In genomic region chr15:25230213-25230612, GRCm38 (mm10) we compare ENCODE assay signal across 18 mouse cellular contexts.
A peak's percentile ranks its signal among the peaks of the same experiment; 100 is the strongest.
DNase-seq lines count a peak whose midpoint lies in the region; ATAC-seq and TF ChIP-seq lines count a peak whose summit lies in the region.
"Had no signal": no experiment of that assay in that cellular context is flagged by ENCODE, and none has a peak within 500 bp of the region (broad histone marks: within the 10 kb centered on the region; RNA-seq: fewer than 3 reads in every experiment).

No protein-coding gene starts in this region.

- no peak for TF ChIP-seq CTCF in hindbrain, postnatal 0 days (IDR thresholded peaks at IDR 0.05; ENCODE audit: low read depth)
- no peak for TF ChIP-seq CTCF in heart, adult 2 months (IDR thresholded peaks at IDR 0.05)

- H3K4me3 ChIP-seq in hindbrain, postnatal 0 days (ENCODE audit: low read length) = no peak overlapping the region
- H3K4me3 ChIP-seq in heart, adult 2 months = no peak overlapping the region
- H3K4me3 ChIP-seq: erythroblast, embryonic 14.5 days; intestine, embryonic 15.5 days; megakaryocyte, embryonic 14.5 days had no signal

- H3K9me3 ChIP-seq in hindbrain, postnatal 0 days (ENCODE audit: low read length) = no peaks in the 10 kb centered on the region
- H3K9me3 ChIP-seq: intestine, embryonic 15.5 days; megakaryocyte, embryonic 14.5 days had no signal

- 39% methylated on average over 4 of the region's 4 CpGs for WGBS in hindbrain, postnatal 0 days
- 88% methylated on average over 4 of the region's 4 CpGs for WGBS in heart, adult 2 months

- H3K4me1 ChIP-seq in hindbrain, postnatal 0 days (ENCODE audit: insufficient read depth, low read length) = peaks cover 4% of the 10 kb centered on the region; the same call in 1 of the 2 replicates
- H3K4me1 ChIP-seq in heart, adult 2 months (ENCODE audit: control insufficient read depth, insufficient read depth, low read length) = no peaks in the 10 kb centered on the region
- H3K4me1 ChIP-seq: intestine, embryonic 15.5 days had no signal

- H3K79me2 ChIP-seq in heart, adult 2 months (replicated peaks; ENCODE audit: control insufficient read depth, insufficient read depth, low read length) = no peaks in the 10 kb centered on the region

- TF ChIP-seq EP300 in heart, adult 2 months (IDR thresholded peaks at IDR 0.05; ENCODE audit: insufficient read depth, low read depth, low read length) = no peak

- TF ChIP-seq POLR2A in heart, adult 2 months (IDR thresholded peaks at IDR 0.05; ENCODE audit: insufficient read depth, low read depth, low read length) = no peak

- H3K36me3 ChIP-seq in hindbrain, postnatal 0 days (ENCODE audit: insufficient read depth, low read length) = no peaks in the 10 kb centered on the region
- H3K36me3 ChIP-seq in heart, adult 2 months (ENCODE audit: control insufficient read depth, insufficient read depth, low read length) = no peaks in the 10 kb centered on the region
- H3K36me3 ChIP-seq: intestine, embryonic 15.5 days had no signal

- intact Hi-C loops in heart, adult 2 months (cut with DNase I) = no loop called here

- peak; percentile 58 for ATAC-seq in hindbrain, postnatal 0 days
- ATAC-seq: intestine, embryonic 15.5 days; lung, postnatal 0 days had no signal

- peak overlapping the region; percentile 25; the same call in 1 of the 2 replicates for H3K4me2 ChIP-seq in hindbrain, postnatal 0 days (ENCODE audit: low read depth, low read length)
- H3K4me2 ChIP-seq: intestine, embryonic 15.5 days had no signal

- no peaks in the 10 kb centered on the region for H3K27me3 ChIP-seq in hindbrain, postnatal 0 days (ENCODE audit: insufficient read depth, low read length)
- H3K27me3 ChIP-seq in heart, adult 2 months (ENCODE audit: control insufficient read depth, insufficient read depth, low read length) = no peaks in the 10 kb centered on the region
- H3K27me3 ChIP-seq: intestine, embryonic 15.5 days; megakaryocyte, embryonic 14.5 days had no signal

- H3K9ac ChIP-seq in hindbrain, postnatal 0 days (replicated peaks; ENCODE audit: low read length) = no peak overlapping the region
- no peak overlapping the region for H3K9ac ChIP-seq in heart, adult 2 months (ENCODE audit: low read depth, low read length)
- H3K9ac ChIP-seq: intestine, embryonic 15.5 days; liver, embryonic 14.5 days had no signal

- peak; percentile 24 to 41 for DNase-seq in cerebellum, postnatal 10 days
- no peak for DNase-seq in cerebellum, adult 9-10 months
- DNase-seq in layer of hippocampus, adult 8-10 months (ENCODE audit: low spot score in 2 of 2) = peak; percentile 28 to 29
- no peak for DNase-seq in layer of hippocampus, postnatal 36 days
- DNase-seq in hindbrain, postnatal 0 days (ENCODE audit: low spot score) = peak; percentile 73
- peak; percentile 19 for DNase-seq in retina, postnatal 7 days (ENCODE audit: low read depth, low spot score)
- no peak for DNase-seq in heart, adult 2 months
- DNase-seq in heart, adult 11 months = no peak
- DNase-seq: adrenal gland, postnatal 14 days; cerebellum, postnatal 14 days; right cerebral cortex, postnatal 4 days; thymus, adult 2 months had no signal

- no peak overlapping the region for H3K27ac ChIP-seq in hindbrain, postnatal 0 days
- H3K27ac ChIP-seq in heart, adult 2 months = no peak overlapping the region
- H3K27ac ChIP-seq: intestine, embryonic 15.5 days; kidney, postnatal 0 days; liver, embryonic 14.5 days had no signal

Comparison
In these comparisons a context has a peak if more than half of its experiments do, and no peak if none do; other contexts are left out.
1. DNase-seq: peak in cerebellum, postnatal 10 days (2 of 2), layer of hippocampus, adult 8-10 months (2 of 2), hindbrain, postnatal 0 days (single experiment) and retina, postnatal 7 days (single experiment); none in cerebellum, adult 9-10 months (single experiment), layer of hippocampus, postnatal 36 days (0 of 2), heart, adult 2 months (0 of 2) and heart, adult 11 months (single experiment).